Comparison of ENCODE assay signal across 26 mouse cellular contexts in the genomic region with DNA sequence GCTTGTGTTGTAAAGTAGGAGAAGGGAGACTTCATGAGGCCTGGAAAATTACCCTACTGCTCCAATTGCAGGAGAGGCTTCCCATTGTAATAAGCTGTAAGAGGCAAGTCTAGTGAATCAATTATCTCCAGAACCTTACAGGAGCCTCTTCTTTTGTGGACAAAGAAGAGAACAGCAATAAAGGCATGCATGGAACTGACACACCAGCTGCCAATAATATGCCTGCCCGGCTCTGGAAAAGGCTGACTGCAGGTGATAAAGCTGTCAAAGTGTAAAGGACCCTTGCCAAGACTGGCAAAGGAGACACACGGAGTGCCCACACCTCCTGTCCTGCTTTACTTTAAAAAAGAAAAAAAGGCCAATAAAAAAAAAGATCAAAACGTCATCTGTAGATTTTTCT.
"Had no signal": no experiment of that assay in that cellular context is flagged by ENCODE, and none has a peak within 500 bp of the region (broad histone marks: within the 10 kb centered on the region; RNA-seq: fewer than 3 reads in every experiment).

No protein-coding gene starts in this region.

- H3K4me2 ChIP-seq: embryonic facial prominence, embryonic 12.5 days; embryonic facial prominence, embryonic 13.5 days; embryonic facial prominence, embryonic 15.5 days; forebrain, embryonic 12.5 days; forebrain, embryonic 13.5 days; forebrain, embryonic 15.5 days had no signal

- H3K9me3 ChIP-seq: embryonic facial prominence, embryonic 10.5 days; embryonic facial prominence, embryonic 12.5 days; embryonic facial prominence, embryonic 13.5 days; embryonic facial prominence, embryonic 15.5 days; forebrain, embryonic 10.5 days; forebrain, embryonic 12.5 days; forebrain, embryonic 13.5 days; forebrain, embryonic 15.5 days had no signal

- ATAC-seq: forebrain, embryonic 13.5 days; forebrain, embryonic 14.5 days; forebrain, embryonic 15.5 days; forebrain, embryonic 16.5 days; forebrain, postnatal 0 days had no signal

- H3K9ac ChIP-seq: embryonic facial prominence, embryonic 12.5 days; embryonic facial prominence, embryonic 13.5 days; embryonic facial prominence, embryonic 15.5 days; forebrain, embryonic 12.5 days; forebrain, embryonic 13.5 days; forebrain, embryonic 15.5 days; forebrain, postnatal 0 days had no signal

- H3K27me3 ChIP-seq: embryonic facial prominence, embryonic 12.5 days; embryonic facial prominence, embryonic 13.5 days; embryonic facial prominence, embryonic 15.5 days; forebrain, embryonic 12.5 days; forebrain, embryonic 13.5 days; forebrain, embryonic 15.5 days had no signal

- H3K27ac ChIP-seq: embryonic facial prominence, embryonic 10.5 days; embryonic facial prominence, embryonic 12.5 days; embryonic facial prominence, embryonic 13.5 days; embryonic facial prominence, embryonic 15.5 days; forebrain, embryonic 10.5 days; forebrain, embryonic 12.5 days; forebrain, embryonic 13.5 days; forebrain, embryonic 15.5 days; gastrocnemius, adult 2 months; heart, adult 2 months had no signal

- H3K4me1 ChIP-seq: embryonic facial prominence, embryonic 10.5 days; embryonic facial prominence, embryonic 12.5 days; embryonic facial prominence, embryonic 13.5 days; embryonic facial prominence, embryonic 15.5 days; forebrain, embryonic 10.5 days; forebrain, embryonic 12.5 days; forebrain, embryonic 13.5 days; forebrain, embryonic 15.5 days had no signal

- H3K36me3 ChIP-seq: embryonic facial prominence, embryonic 10.5 days; embryonic facial prominence, embryonic 12.5 days; embryonic facial prominence, embryonic 13.5 days; embryonic facial prominence, embryonic 15.5 days; forebrain, embryonic 10.5 days; forebrain, embryonic 12.5 days; forebrain, embryonic 15.5 days had no signal

- H3K4me3 ChIP-seq: embryonic facial prominence, embryonic 10.5 days; embryonic facial prominence, embryonic 12.5 days; embryonic facial prominence, embryonic 13.5 days; embryonic facial prominence, embryonic 15.5 days; erythroblast, embryonic 14.5 days; forebrain, embryonic 10.5 days; forebrain, embryonic 12.5 days; forebrain, embryonic 13.5 days; forebrain, embryonic 15.5 days; gastrocnemius, adult 2 months; heart, adult 2 months had no signal

- DNase-seq: cerebellum, adult 8-10 months; cerebellum, adult 9-10 months; cerebellum, adult 9-11 months; cerebellum, postnatal 25 days; cerebellum, postnatal 36 days; embryo, embryonic 11 days; forebrain, postnatal 0 days; gastrocnemius, adult 2 months; gastrocnemius, postnatal 10 days; gastrocnemius, postnatal 14 days; gastrocnemius, postnatal 25 days; gastrocnemius, postnatal 36 days; heart, adult 11 months; heart, adult 18-20 months; heart, adult 2 months had no signal
